Mouse (Mus musculus) midbrain, embryonic 16.5 days (tissue): ENCODE data around the gene Mdm4. TPM values are rescaled to one million over a fixed set of nuclear protein-coding genes. Genes with fewer than 3 reads are reported as not detected.
A peak's percentile ranks its signal among the peaks of the same experiment; 100 is the strongest.
"Not testable (repeated sequence)": the region's sequence is repeated elsewhere in the genome, so short reads cannot be mapped to it uniquely, and the experiment has no call there.

Source experiments
- ATAC-seq: fragments of 200-750 bp; cut with Nextera tagmentation; 2 replicates; pipeline ENCODE4 v1.8.0; 2017; ENCODE audit warnings: moderate TSS enrichment
- H3K27ac ChIP-seq: fragments of 300-500 bp; sonication (generic); 2 replicates; pipeline ENCODE4 v1.5.1; 2014; ENCODE audit warnings: mild to moderate bottlenecking, low read length, mixed read lengths
- H3K27me3 ChIP-seq: fragments of 300-500 bp; sonication (generic); 2 replicates; pipeline ENCODE4 v1.6.1; 2014; ENCODE audit warnings: low read depth, low read length, mixed read lengths; ENCODE audit not compliant: control insufficient read depth, insufficient read depth
- H3K36me3 ChIP-seq: fragments of 300-500 bp; sonication (generic); 2 replicates; pipeline ENCODE4 v1.6.1; 2014; ENCODE audit warnings: mild to moderate bottlenecking, low read length, moderate library complexity, mixed read lengths; ENCODE audit not compliant: control insufficient read depth, insufficient read depth
- H3K4me1 ChIP-seq: fragments of 300-500 bp; sonication (generic); 2 replicates; pipeline ENCODE4 v1.6.1; 2014; ENCODE audit warnings: mild to moderate bottlenecking, low read length, mixed read lengths; ENCODE audit not compliant: control insufficient read depth, insufficient read depth
- H3K4me2 ChIP-seq: fragments of 300-500 bp; sonication (generic); 2 replicates; pipeline ENCODE4 v1.6.1; 2014; ENCODE audit warnings: mild to moderate bottlenecking, low read length, mixed read lengths
- H3K4me3 ChIP-seq: fragments of 300-500 bp; sonication (generic); 2 replicates; pipeline ENCODE4 v1.5.1; 2014; ENCODE audit warnings: low read depth, mild to moderate bottlenecking, low read length, moderate library complexity, mixed read lengths
- H3K9ac ChIP-seq: fragments of 300-500 bp; sonication (generic); 2 replicates; pipeline ENCODE4 v1.6.1; 2014; ENCODE audit warnings: low read depth, low read length, mixed read lengths
- H3K9me3 ChIP-seq: fragments of 300-500 bp; sonication (generic); replicated peaks from 2 replicates; pipeline ENCODE4 v1.6.1; 2014; ENCODE audit warnings: mild to moderate bottlenecking, low read length, mixed read lengths; ENCODE audit not compliant: control insufficient read depth, poor library complexity, severe bottlenecking
- WGBS: fragments of 180-500 bp; shearing (Covaris S2); extraction: QIAGEN DNeasy Blood & Tissue Kit; methylation state at CpG from one replicate; pipeline ENCODE4 v1.1.7; 2014; 5-methylcytosine and 5-hydroxymethylcytosine counted together
- polyA plus RNA-seq: library from polyadenylated mRNA; unstranded; fragments of >200 nt; fragmentation: Nextera tagmentation; extraction: Ambion mirVana; gene quantifications from 2 replicates; pipeline ENCODE4 v1.2.1, GENCODE M21; 2015

Gene Mdm4
- polyA plus RNA-seq, 1 experiment from 2014 or later = 35.4 TPM

- peaks cover 31% of the 10 kb centered on the region for H3K4me1 ChIP-seq
- no peaks in the 10 kb centered on the region for H3K36me3 ChIP-seq
- H3K27ac ChIP-seq = peak overlapping the region; percentile 98
- H3K9ac ChIP-seq = peak overlapping the region; percentile 99
- ATAC-seq = peak; percentile 88
- peak overlapping the region; percentile 89 for H3K4me3 ChIP-seq
- WGBS = under 1% methylated on average over 55 of the region's 71 CpGs
- H3K27me3 ChIP-seq = no peaks in the 10 kb centered on the region
- H3K9me3 ChIP-seq = no peaks in the 10 kb centered on the region
- H3K4me2 ChIP-seq = peak overlapping the region; percentile 63
Observed at GRCm38 (mm10) chr1:133045861-133046440, 15.6 kb upstream of the Mdm4 start.

- WGBS = 3% methylated on average over 15 of the region's 15 CpGs
- Histone ChIP-seq H3K36me3 (no peaks in the 10 kb centered on the region), H3K9ac (peak within 1 kb of the TSS; percentile 99), H3K4me2 (peak within 1 kb of the TSS; percentile 63), H3K27me3 (no peaks in the 10 kb centered on the region), H3K4me3 (peak within 1 kb of the TSS; percentile 89), H3K4me1 (peaks cover 31% of the 10 kb centered on the region), H3K27ac (peak within 1 kb of the TSS; percentile 98), H3K9me3 (no peaks in the 10 kb centered on the region)
- ATAC-seq = peak; percentile 21
Observed at GRCm38 (mm10) chr1:133045011-133045860, 14.9 kb upstream of the Mdm4 start, which contains the start of gene Pik3c2b. Pik3c2b (plus strand) TSS chr1:133045667.

DNA sequence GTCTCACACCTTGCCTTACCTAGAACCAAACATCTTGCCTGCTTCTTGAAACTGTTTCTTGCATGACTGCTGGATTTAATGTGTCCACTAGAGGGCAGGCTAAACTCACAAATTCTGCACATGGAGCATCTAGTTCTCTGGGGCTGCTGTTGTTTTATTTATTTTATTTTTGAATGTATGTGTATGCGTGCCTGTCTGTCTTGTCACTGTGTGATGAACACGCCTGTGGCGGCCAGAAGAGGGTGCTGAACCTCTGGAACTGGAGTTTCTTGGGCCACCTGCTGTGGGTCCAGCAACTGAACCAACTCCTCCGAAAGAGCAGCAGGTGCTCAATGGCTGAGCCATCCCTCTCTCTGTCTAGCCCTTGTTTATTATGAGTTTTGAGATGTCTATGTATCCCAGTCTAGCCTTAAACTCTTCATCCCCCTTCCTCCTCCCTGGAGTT, 9.2 kb upstream of the Mdm4 start:
- WGBS = 6% methylated on average over 4 of the region's 4 CpGs
- no peaks in the 10 kb centered on the region for H3K9me3 ChIP-seq
- H3K4me1 ChIP-seq = no peaks in the 10 kb centered on the region
- H3K36me3 ChIP-seq = no peaks in the 10 kb centered on the region
- no peak overlapping the region for H3K9ac ChIP-seq
- H3K27ac ChIP-seq = no peak overlapping the region
- no peaks in the 10 kb centered on the region for H3K27me3 ChIP-seq
- ATAC-seq = peak; percentile 78
- no peak overlapping the region for H3K4me3 ChIP-seq
- H3K4me2 ChIP-seq = no peak overlapping the region

GRCm38 (mm10) chr1:133034682-133035081, 4.3 kb upstream of the Mdm4 start:
- H3K27me3 ChIP-seq, H3K27ac ChIP-seq, H3K36me3 ChIP-seq, H3K4me3 ChIP-seq, H3K4me2 ChIP-seq, H3K9me3 ChIP-seq, H3K9ac ChIP-seq, H3K4me1 ChIP-seq, ATAC-seq: not testable (repeated sequence)
- WGBS = 71% methylated on average over 7 of the region's 7 CpGs

DNA sequence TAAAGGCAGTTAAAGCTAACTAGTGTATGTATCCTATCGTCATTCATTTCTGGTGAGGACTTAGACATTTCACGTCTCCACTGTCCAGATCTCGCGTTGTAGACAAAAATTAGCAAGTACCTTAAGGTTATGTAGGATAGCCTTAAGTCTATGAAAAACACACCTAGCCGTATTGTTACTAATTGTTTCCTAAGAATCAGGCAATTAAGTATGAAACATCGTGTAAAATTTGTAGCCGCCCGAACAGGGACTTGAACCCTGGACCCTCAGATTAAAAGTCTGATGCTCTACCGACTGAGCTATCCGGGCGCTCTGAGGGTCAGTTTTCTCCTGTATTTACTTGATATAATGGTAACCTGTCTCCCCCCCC, 3.7 kb upstream of the Mdm4 start:
- no peak overlapping the region for H3K9ac ChIP-seq
- no peak overlapping the region for H3K27ac ChIP-seq
- peak; percentile 79 for ATAC-seq

GRCm38 (mm10) chr1:133033316-133034090, 3.1 kb upstream of the Mdm4 start:
- Histone ChIP-seq H3K4me1 (peaks cover 4% of the 10 kb centered on the region; the same call in 1 of the 2 replicates), H3K4me3 (peak overlapping the region; percentile 50), H3K36me3 (no peaks in the 10 kb centered on the region), H3K9ac (peak overlapping the region; percentile 45), H3K9me3 (no peaks in the 10 kb centered on the region), H3K27me3 (no peaks in the 10 kb centered on the region), H3K27ac (peak overlapping the region; percentile 40), H3K4me2 (peak overlapping the region; percentile 59)
- under 1% methylated on average over 28 of the region's 28 CpGs for WGBS
- ATAC-seq = peak; percentile 87

More for the DNA sequence above, 3.7 kb upstream of the Mdm4 start:
- WGBS = 3% methylated on average over 11 of the region's 11 CpGs
- no peaks in the 10 kb centered on the region for H3K36me3 ChIP-seq
- H3K9me3 ChIP-seq = no peaks in the 10 kb centered on the region
- H3K4me3 ChIP-seq = peak overlapping the region; percentile 50
- peaks cover 4% of the 10 kb centered on the region; the same call in 1 of the 2 replicates for H3K4me1 ChIP-seq
- peak overlapping the region; percentile 59 for H3K4me2 ChIP-seq
- H3K27me3 ChIP-seq = no peaks in the 10 kb centered on the region

DNA sequence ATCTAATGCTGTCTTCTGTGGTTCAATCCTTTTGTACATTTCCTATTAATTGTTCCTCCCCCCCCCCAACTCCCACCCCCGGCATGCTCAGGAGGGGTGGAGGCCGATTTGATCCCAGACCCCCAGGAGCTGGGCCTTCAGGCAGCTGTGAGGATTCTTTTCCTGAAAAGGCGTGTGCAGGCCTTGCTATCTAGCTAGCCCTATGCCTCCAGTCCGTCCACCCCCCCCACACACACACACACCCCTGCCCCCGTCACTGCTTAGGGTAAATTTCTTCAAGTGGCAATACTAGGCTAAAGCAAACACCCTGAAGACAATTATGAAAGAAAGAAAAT, 2.6 kb upstream of the Mdm4 start:
- Histone ChIP-seq H3K4me2 (peak overlapping the region; percentile 59), H3K36me3 (no peaks in the 10 kb centered on the region), H3K4me1 (peaks cover 4% of the 10 kb centered on the region; the same call in 1 of the 2 replicates), H3K4me3 (peak overlapping the region; percentile 50), H3K9me3 (no peaks in the 10 kb centered on the region), H3K9ac (peak overlapping the region; percentile 45), H3K27ac (peak overlapping the region; percentile 40; the same call in 1 of the 2 replicates), H3K27me3 (no peaks in the 10 kb centered on the region)
- ATAC-seq = peak; percentile 16; the same call in 1 of the 2 replicates
- 8% methylated on average over 5 of the region's 5 CpGs for WGBS

- no peaks in the 10 kb centered on the region for H3K36me3 ChIP-seq
- ATAC-seq = no peak
- 92% methylated on average over 3 of the region's 3 CpGs for WGBS
- no peaks in the 10 kb centered on the region for H3K9me3 ChIP-seq
- H3K9ac ChIP-seq = no peak overlapping the region
- H3K4me3 ChIP-seq = no peak overlapping the region
- H3K27me3 ChIP-seq = no peaks in the 10 kb centered on the region
- no peak overlapping the region for H3K27ac ChIP-seq
- peaks cover 4% of the 10 kb centered on the region; the same call in 1 of the 2 replicates for H3K4me1 ChIP-seq
- H3K4me2 ChIP-seq = no peak overlapping the region
Observed at GRCm38 (mm10) chr1:133029744-133030143, 617 bp downstream of the Mdm4 start.
